Mouse (Mus musculus) ES-E14 (cell line): ENCODE results near the gene Myom3. TPM values are rescaled to one million over a fixed set of nuclear protein-coding genes. Genes with fewer than 3 reads are reported as not detected.

ENCODE experiments used
- DNase-seq: peaks from one replicate; pipeline ENCODE4 v3.0.0-alpha.2; 2013; ENCODE audit warnings: low read depth, low spot score
- H3K27ac ChIP-seq: 2 replicates; pipeline ENCODE4 v1.5.1; 2012; ENCODE audit warnings: low read depth, mild to moderate bottlenecking, low read length, moderate library complexity, mixed read lengths; ENCODE audit not compliant: poor library complexity, insufficient read depth, severe bottlenecking
- H3K36me3 ChIP-seq: 2 replicates; pipeline ENCODE4 v1.6.1; 2012; ENCODE audit warnings: mild to moderate bottlenecking, low read length, moderate library complexity, mixed read lengths; ENCODE audit not compliant: control insufficient read depth, poor library complexity, insufficient read depth, severe bottlenecking
- H3K4me1 ChIP-seq, 2 experiments: fragments of 150-350 bp in 1 of 2; sonication (generic) in 1 of 2; 2 replicates each; pipeline ENCODE4 v1.6.1; 2012; ENCODE audit warnings: low read length in 2 of 2, mild to moderate bottlenecking in 1 of 2, mixed read lengths in 1 of 2; ENCODE audit not compliant: control insufficient read depth in 2 of 2, insufficient read depth in 2 of 2, poor library complexity in 1 of 2
- H3K4me3 ChIP-seq, 2 experiments: fragments of 150-350 bp in 1 of 2; sonication (generic) in 1 of 2; 2 replicates each; pipeline ENCODE4 v1.5.1; 2012; ENCODE audit warnings: low read length in 2 of 2, low read depth in 1 of 2, mild to moderate bottlenecking in 1 of 2, mixed read lengths in 1 of 2; ENCODE audit not compliant: insufficient read depth in 1 of 2, poor library complexity in 1 of 2, severe bottlenecking in 1 of 2
- H3K9ac ChIP-seq: 2 replicates; pipeline ENCODE4 v1.6.1; 2012; ENCODE audit warnings: low read depth, mild to moderate bottlenecking, low read length, mixed read lengths; ENCODE audit not compliant: poor library complexity, insufficient read depth, severe bottlenecking
- H3K9me3 ChIP-seq: fragments of 150-350 bp; sonication (generic); 2 replicates; pipeline ENCODE4 v1.6.1; 2012; ENCODE audit warnings: low read depth, mild to moderate bottlenecking, low read length; ENCODE audit not compliant: control insufficient read depth, insufficient read depth
- CHD2 ChIP-seq: IDR thresholded peaks from 2 replicates; pipeline ENCODE4 v1.6.1; 2014; ENCODE audit warnings: mild to moderate bottlenecking, low read depth, low read length, inconsistent platforms
- HCFC1 ChIP-seq: IDR thresholded peaks from 2 replicates; pipeline ENCODE4 v1.6.1; 2012; ENCODE audit warnings: low read length, inconsistent platforms, borderline replicate concordance; ENCODE audit not compliant: insufficient read depth
- MAFK ChIP-seq: IDR thresholded peaks from 2 replicates; pipeline ENCODE4 v1.6.1; 2014; ENCODE audit warnings: mild to moderate bottlenecking, low read depth, low read length, inconsistent platforms; ENCODE audit not compliant: insufficient read depth
- ZC3H11A ChIP-seq: IDR thresholded peaks from 2 replicates; pipeline ENCODE4 v1.6.1; 2012; ENCODE audit warnings: low read depth, mild to moderate bottlenecking, inconsistent platforms, low read length, borderline replicate concordance
- ZNF384 ChIP-seq: IDR thresholded peaks from 2 replicates; pipeline ENCODE4 v1.6.1; 2012; ENCODE audit warnings: low read depth, low read length, inconsistent platforms
- in situ Hi-C, 2 experiments: fragments of 600-800 bp; cut with MboI; formaldehyde crosslinking; loops; one replicate each; pipeline ENCODE4 v1.15.1; 2025; ENCODE audit warnings: low sequenced_read_pairs in 2 of 2, inconsistent platforms in 1 of 2; ENCODE audit not compliant: unreplicated experiment in 2 of 2
- total RNA-seq: library from RNA; depleted of rRNA; stranded (reverse); fragments of 300-350 nt; gene quantifications from 2 replicates; pipeline ENCODE4 v1.2.3, GENCODE M21; 2012

Gene Myom3
- total RNA-seq, 1 experiment = 0.85 TPM

GRCm38 (mm10) chr4:135744726-135745448 is 14.6 kb upstream of the Myom3 start:
- Histone ChIP-seq H3K9me3 (no peaks in the 10 kb centered on the region), H3K4me1 (peaks cover 0 to 2% of the 10 kb centered on the region in 2 experiments; a peak in 1 of 4 replicates), H3K36me3 (no peaks in the 10 kb centered on the region), H3K27ac (no peak overlapping the region), H3K4me3 (no peak overlapping the region), H3K9ac (no peak overlapping the region)
- no peak for TF ChIP-seq MAFK
- TF ChIP-seq HCFC1 = no peak
- no peak for TF ChIP-seq CHD2
- no peak for TF ChIP-seq ZC3H11A
- no peak for TF ChIP-seq ZNF384
- DNase-seq = no peak
- in situ Hi-C loops = no loop called here

GRCm38 (mm10) chr4:135745613-135746012 is 13.9 kb upstream of the Myom3 start:
- Histone ChIP-seq H3K36me3 (no peaks in the 10 kb centered on the region), H3K4me1 (peaks cover 0 to 2% of the 10 kb centered on the region in 2 experiments; a peak in 1 of 4 replicates), H3K9ac (no peak overlapping the region), H3K9me3 (no peaks in the 10 kb centered on the region), H3K27ac (no peak overlapping the region), H3K4me3 (no peak overlapping the region)
- TF ChIP-seq CHD2 (no peak), MAFK (no peak), ZC3H11A (no peak), ZNF384 (no peak), HCFC1 (no peak)
- DNase-seq = no peak
- in situ Hi-C loops = no loop called here

DNA sequence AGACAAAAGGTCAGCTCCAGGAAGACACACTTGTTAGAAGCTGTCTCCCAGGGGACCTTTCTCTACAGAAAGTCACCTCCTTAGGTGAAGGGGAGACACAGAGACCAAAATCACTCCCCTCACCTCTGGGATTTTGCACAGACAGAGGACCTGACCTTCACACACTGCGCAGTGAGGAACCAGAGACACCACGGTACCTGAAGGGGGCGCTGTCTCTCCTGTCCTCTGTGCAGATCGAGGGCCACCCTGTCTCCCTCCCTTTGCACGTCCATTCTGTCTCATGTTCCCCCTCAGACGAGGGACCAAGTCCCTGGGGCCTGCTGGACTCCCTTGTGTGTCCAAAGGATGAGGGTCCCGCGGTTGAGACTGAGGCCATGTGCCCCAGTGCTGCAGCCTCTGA is 8.6 kb upstream of the Myom3 start:
- TF ChIP-seq ZNF384 = no peak
- TF ChIP-seq HCFC1 = no peak
- no peak for TF ChIP-seq CHD2
- TF ChIP-seq ZC3H11A = no peak
- no peak for TF ChIP-seq MAFK
- Histone ChIP-seq H3K4me1 (no peaks in the 10 kb centered on the region), H3K9me3 (no peaks in the 10 kb centered on the region), H3K9ac (no peak overlapping the region), H3K27ac (no peak overlapping the region), H3K36me3 (no peaks in the 10 kb centered on the region), H3K4me3 (no peak overlapping the region)
- in situ Hi-C loops = no loop called here
- peak; percentile 39 for DNase-seq

GRCm38 (mm10) chr4:135752106-135752778 is 7.3 kb upstream of the Myom3 start:
- no peak for TF ChIP-seq HCFC1
- no peak for TF ChIP-seq MAFK
- H3K9me3 ChIP-seq = no peaks in the 10 kb centered on the region
- H3K27ac ChIP-seq = no peak overlapping the region
- no peak overlapping the region for H3K9ac ChIP-seq
- DNase-seq = no peak
- H3K4me3 ChIP-seq = no peak overlapping the region
- in situ Hi-C loops = no loop called here
- H3K4me1 ChIP-seq = no peaks in the 10 kb centered on the region
- H3K36me3 ChIP-seq = no peaks in the 10 kb centered on the region

- no peak for DNase-seq
- no peak for TF ChIP-seq HCFC1
- TF ChIP-seq ZC3H11A = no peak
- no peak for TF ChIP-seq CHD2
- TF ChIP-seq MAFK = no peak
- TF ChIP-seq ZNF384 = no peak
- no peaks in the 10 kb centered on the region for H3K4me1 ChIP-seq
- in situ Hi-C loops = no loop called here
- no peaks in the 10 kb centered on the region for H3K9me3 ChIP-seq
- H3K36me3 ChIP-seq = no peaks in the 10 kb centered on the region
- no peak overlapping the region for H3K4me3 ChIP-seq
- H3K27ac ChIP-seq = no peak overlapping the region
- H3K9ac ChIP-seq = no peak overlapping the region
These were observed 6.7 kb upstream of the Myom3 start for GRCm38 (mm10) chr4:135752779-135753164.
